ENCODE assay signal across 8 mouse cellular contexts in the genomic region with DNA sequence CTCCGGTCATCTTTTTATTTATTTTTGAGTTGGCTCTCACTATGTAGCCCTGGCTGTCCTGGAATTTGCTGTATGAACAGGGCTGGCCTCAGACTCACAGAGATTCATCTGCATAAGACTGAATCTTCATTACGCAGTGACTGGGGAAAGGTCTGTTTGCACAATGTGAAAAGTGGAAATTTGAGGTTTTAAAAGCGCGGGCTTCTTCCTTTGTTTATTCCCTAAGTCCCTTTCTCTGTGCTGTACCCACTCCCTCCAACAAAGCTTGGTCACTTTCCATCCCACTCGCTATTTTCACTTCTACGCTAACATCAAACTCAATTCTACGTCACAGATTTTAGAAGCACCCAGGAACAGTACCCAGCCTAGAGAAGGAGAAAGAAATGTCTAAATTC. TPM values are rescaled to one million over a fixed set of nuclear protein-coding genes. Genes with fewer than 3 reads are reported as not detected.
DNase-seq lines count a peak whose midpoint lies in the region; ATAC-seq and TF ChIP-seq lines count a peak whose summit lies in the region.

No protein-coding gene starts in this region.

- DNase-seq in kidney, postnatal 0 days (ENCODE audit: low spot score), result no peak
- no peak for DNase-seq in kidney, adult 11 months
- DNase-seq in intestine, embryonic 14.5 days (ENCODE audit: low spot score), result no peak
- DNase-seq in midbrain, postnatal 0 days (ENCODE audit: low spot score), result no peak
- no peak for DNase-seq in thymus, postnatal 36 days
- DNase-seq in adipocyte (ENCODE audit: low spot score), result no peak
- DNase-seq in thymus, adult 18-20 months, result no peak

- H3K27me3 ChIP-seq in kidney, postnatal 0 days (ENCODE audit: insufficient read depth, low read length), result no peaks in the 10 kb centered on the region
- H3K27me3 ChIP-seq in embryonic facial prominence, embryonic 13.5 days, result no peaks in the 10 kb centered on the region
- H3K27me3 ChIP-seq in intestine, embryonic 14.5 days (replicated peaks; ENCODE audit: control insufficient read depth, insufficient read depth, low read length), result no peaks in the 10 kb centered on the region
- no peaks in the 10 kb centered on the region for H3K27me3 ChIP-seq in midbrain, postnatal 0 days (ENCODE audit: insufficient read depth, low read length)

- no peak for ATAC-seq in kidney, postnatal 0 days (replicated peaks; ENCODE audit: low FRiP score, low read depth)
- ATAC-seq in embryonic facial prominence, embryonic 13.5 days (ENCODE audit: insufficient number of reproducible peaks, insufficient read depth, low FRiP score, low TSS enrichment, low read depth), result no peak
- ATAC-seq in intestine, embryonic 14.5 days (replicated peaks; ENCODE audit: low FRiP score, low TSS enrichment, low read depth), result no peak
- ATAC-seq in midbrain, postnatal 0 days (ENCODE audit: low FRiP score), result no peak

- 40% methylated on average over 7 of the region's 7 CpGs for WGBS in kidney, postnatal 0 days
- WGBS in embryonic facial prominence, embryonic 13.5 days, result 45% methylated on average over 7 of the region's 7 CpGs
- 19% methylated on average over 7 of the region's 7 CpGs for WGBS in intestine, embryonic 14.5 days
- WGBS in midbrain, postnatal 0 days, result 53% methylated on average over 7 of the region's 7 CpGs

- peak overlapping the region; percentile 35 for H3K4me3 ChIP-seq in kidney, postnatal 0 days (replicated peaks; ENCODE audit: low read depth, low read length)
- H3K4me3 ChIP-seq in embryonic facial prominence, embryonic 13.5 days, result peak overlapping the region; percentile 52
- peak overlapping the region; percentile 54 for H3K4me3 ChIP-seq in intestine, embryonic 14.5 days (ENCODE audit: low read depth, low read length)
- peak overlapping the region; percentile 50 for H3K4me3 ChIP-seq in midbrain, postnatal 0 days (ENCODE audit: low read depth, low read length)

- peak overlapping the region; percentile 61 for H3K9ac ChIP-seq in kidney, postnatal 0 days (ENCODE audit: low read depth, low read length)
- peak overlapping the region; percentile 82 for H3K9ac ChIP-seq in embryonic facial prominence, embryonic 13.5 days
- H3K9ac ChIP-seq in intestine, embryonic 14.5 days (ENCODE audit: low read length), result peak overlapping the region; percentile 69
- H3K9ac ChIP-seq in midbrain, postnatal 0 days (replicated peaks; ENCODE audit: low read length, poor library complexity, severe bottlenecking), result no peak overlapping the region; the same call in 1 of the 2 replicates

- peak overlapping the region; percentile 77 for H3K4me2 ChIP-seq in kidney, postnatal 0 days (ENCODE audit: low read length)
- peak overlapping the region; percentile 77 for H3K4me2 ChIP-seq in embryonic facial prominence, embryonic 13.5 days
- peak overlapping the region; percentile 84 for H3K4me2 ChIP-seq in intestine, embryonic 14.5 days (ENCODE audit: low read length)
- H3K4me2 ChIP-seq in midbrain, postnatal 0 days (ENCODE audit: low read depth, low read length, poor library complexity, severe bottlenecking), result peak overlapping the region; percentile 73

- no peaks in the 10 kb centered on the region for H3K36me3 ChIP-seq in kidney, postnatal 0 days (ENCODE audit: insufficient read depth, low read length)
- peaks cover 5% of the 10 kb centered on the region; the same call in 1 of the 2 replicates for H3K36me3 ChIP-seq in embryonic facial prominence, embryonic 13.5 days
- no peaks in the 10 kb centered on the region for H3K36me3 ChIP-seq in intestine, embryonic 14.5 days (ENCODE audit: control insufficient read depth, insufficient read depth, low read length)
- H3K36me3 ChIP-seq in midbrain, postnatal 0 days (ENCODE audit: insufficient read depth, low read length), result no peaks in the 10 kb centered on the region

- no peak for TF ChIP-seq CTCF in kidney, postnatal 0 days (IDR thresholded peaks at IDR 0.05; ENCODE audit: low read depth)
- no peak for TF ChIP-seq CTCF in midbrain, postnatal 0 days (IDR thresholded peaks at IDR 0.05)

- peak overlapping the region; percentile 95 for H3K27ac ChIP-seq in kidney, postnatal 0 days
- peak overlapping the region; percentile 99 for H3K27ac ChIP-seq in embryonic facial prominence, embryonic 13.5 days
- H3K27ac ChIP-seq in intestine, embryonic 14.5 days (ENCODE audit: low read depth), result peak overlapping the region; percentile 92
- peak overlapping the region; percentile 67 for H3K27ac ChIP-seq in midbrain, postnatal 0 days (ENCODE audit: low read depth, low read length)

- peaks cover 20% of the 10 kb centered on the region for H3K4me1 ChIP-seq in kidney, postnatal 0 days (replicated peaks; ENCODE audit: insufficient read depth, low read length)
- H3K4me1 ChIP-seq in embryonic facial prominence, embryonic 13.5 days, result peaks cover 27% of the 10 kb centered on the region
- peaks cover 15% of the 10 kb centered on the region; the same call in 1 of the 2 replicates for H3K4me1 ChIP-seq in intestine, embryonic 14.5 days (replicated peaks; ENCODE audit: control insufficient read depth, insufficient read depth, low read length)
- H3K4me1 ChIP-seq in midbrain, postnatal 0 days (ENCODE audit: insufficient read depth, low read length), result no peaks in the 10 kb centered on the region

- H3K9me3 ChIP-seq in kidney, postnatal 0 days (replicated peaks; ENCODE audit: low read length), result no peaks in the 10 kb centered on the region; the same call in 1 of the 2 replicates
- no peaks in the 10 kb centered on the region; the same call in none of the 2 replicates for H3K9me3 ChIP-seq in embryonic facial prominence, embryonic 13.5 days
- H3K9me3 ChIP-seq in intestine, embryonic 14.5 days (ENCODE audit: control insufficient read depth, low read length), result no peaks in the 10 kb centered on the region
- no peaks in the 10 kb centered on the region for H3K9me3 ChIP-seq in midbrain, postnatal 0 days (ENCODE audit: low read length)

RNA-seq across cellular contexts. Expression of a gene that starts 0.6 kb away (rescaled TPM):
- polyA plus RNA-seq in kidney, postnatal 0 days (2015; fragmentation: Nextera tagmentation; extraction: Ambion mirVana), result 0.22 TPM in 1 of 2 replicates, not detected in the other
- 1.6 and 2.4 TPM in 2 replicates for polyA plus RNA-seq in embryonic facial prominence, embryonic 13.5 days (2015; fragmentation: Nextera tagmentation; extraction: Ambion mirVana)
- 2.2 TPM in 1 of 2 replicates, not detected in the other for polyA plus RNA-seq in intestine, embryonic 14.5 days (2014; fragmentation: Nextera tagmentation; extraction: Ambion mirVana)
- total RNA-seq in midbrain, postnatal 0 days (2014; rRNA removed), result not detected in 2 replicates
- 2.1 and 3.1 TPM in 2 replicates for polyA plus RNA-seq in midbrain, postnatal 0 days (2015; fragmentation: Nextera tagmentation; extraction: Ambion mirVana)
